Mouse (Mus musculus): ENCODE measurements around the gene Rsrc1. TPM values are rescaled to one million over a fixed set of nuclear protein-coding genes. Genes with fewer than 3 reads are reported as not detected.

Rsrc1 gene
- polyA plus RNA-seq, 1 experiment from 2014 or later = 40.7 TPM

- no peak overlapping the region for H3K9ac ChIP-seq
- no peak overlapping the region for H3K4me3 ChIP-seq
- H3K36me3 ChIP-seq = no peaks in the 10 kb centered on the region
- H3K27ac ChIP-seq = 0 out of 2 replicates have a peak overlapping the region, but pooled peaks have one; percentile 40
- H3K9me3 ChIP-seq (replicated peaks) = no peaks in the 10 kb centered on the region
- no peaks in the 10 kb centered on the region; the same call in 1 of the 2 replicates for H3K27me3 ChIP-seq
- peaks cover 9% of the 10 kb centered on the region; the same call in 1 of the 2 replicates for H3K4me1 ChIP-seq
- WGBS = 47% methylated on average over 1 of the region's 2 CpGs
- 0 out of 2 replicates have a peak, but pooled peaks have one; percentile 37 for ATAC-seq (ENCODE audit: low FRiP score)
- no peak overlapping the region for H3K4me2 ChIP-seq (replicated peaks)
Measured at GRCm38 (mm10) chr3:67308725-67309124, 327.5 kb downstream of the Rsrc1 start.

GRCm38 (mm10) chr3:67309644-67310311, 328.6 kb downstream of the Rsrc1 start:
- Histone ChIP-seq H3K9ac (no peak overlapping the region), H3K4me2 (replicated peaks) (no peak overlapping the region), H3K27me3 (no peaks in the 10 kb centered on the region; the same call in 1 of the 2 replicates), H3K27ac (no peak overlapping the region), H3K9me3 (replicated peaks) (no peaks in the 10 kb centered on the region), H3K4me1 (peaks cover 9% of the 10 kb centered on the region; the same call in 1 of the 2 replicates), H3K4me3 (no peak overlapping the region), H3K36me3 (no peaks in the 10 kb centered on the region)
- WGBS = 33% methylated on average over 7 of the region's 7 CpGs
- ATAC-seq (ENCODE audit: low FRiP score) = peak; percentile 90

DNA sequence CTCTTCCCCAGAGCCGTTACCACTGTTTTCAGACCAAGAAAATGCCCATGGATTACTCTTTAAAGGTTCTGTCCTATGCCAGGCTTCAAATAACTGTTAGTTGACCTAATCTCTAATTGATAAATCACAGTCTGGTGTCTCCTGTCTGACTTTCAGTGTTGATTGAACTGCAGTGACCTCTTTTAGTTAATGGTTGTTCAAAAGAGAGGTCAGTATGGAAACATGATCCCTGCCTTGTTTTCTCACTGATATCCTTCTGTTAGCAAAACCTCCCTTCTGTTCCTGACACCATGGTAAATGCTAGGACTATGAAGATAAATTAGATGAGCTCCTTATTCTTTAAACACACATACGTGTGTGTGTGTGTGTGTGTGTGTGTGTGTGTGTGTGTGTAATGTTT, 330.2 kb downstream of the Rsrc1 start:
- Histone ChIP-seq H3K9me3 (replicated peaks) (no peaks in the 10 kb centered on the region), H3K27ac (no peak overlapping the region), H3K4me3 (no peak overlapping the region), H3K27me3 (no peaks in the 10 kb centered on the region; the same call in 1 of the 2 replicates), H3K4me1 (peaks cover 9% of the 10 kb centered on the region; the same call in 1 of the 2 replicates), H3K4me2 (replicated peaks) (no peak overlapping the region), H3K36me3 (no peaks in the 10 kb centered on the region), H3K9ac (no peak overlapping the region)
- no peak for ATAC-seq (ENCODE audit: low FRiP score)
- 44% methylated on average over 2 of the region's 2 CpGs for WGBS

DNA sequence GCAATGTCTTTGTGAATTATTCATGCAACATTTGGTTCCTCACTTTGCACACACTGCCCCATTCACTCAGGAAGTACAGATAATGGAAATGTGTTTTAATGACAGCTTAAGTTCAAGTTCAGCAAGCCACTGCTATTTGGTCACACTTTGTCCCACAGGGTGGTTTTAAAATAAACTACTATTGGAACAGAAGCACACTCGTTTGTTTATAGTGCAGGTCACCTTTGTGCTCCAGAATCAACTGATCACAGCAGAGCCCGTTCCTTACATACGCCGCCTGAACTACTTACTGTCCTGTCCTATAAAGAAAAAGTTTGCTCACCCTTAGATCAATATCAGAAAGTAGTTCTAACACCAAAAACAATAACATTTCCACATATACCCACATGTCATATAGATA, 341.2 kb downstream of the Rsrc1 start:
- H3K4me1 ChIP-seq = no peaks in the 10 kb centered on the region
- H3K27ac ChIP-seq = no peak overlapping the region
- H3K4me3 ChIP-seq = no peak overlapping the region
- no peaks in the 10 kb centered on the region for H3K9me3 ChIP-seq (replicated peaks)
- no peaks in the 10 kb centered on the region for H3K27me3 ChIP-seq
- H3K4me2 ChIP-seq (replicated peaks) = no peak overlapping the region
- no peaks in the 10 kb centered on the region for H3K36me3 ChIP-seq
- no peak for ATAC-seq (ENCODE audit: low FRiP score)
- no peak overlapping the region for H3K9ac ChIP-seq
- 80% methylated on average over 4 of the region's 4 CpGs for WGBS

GRCm38 (mm10) chr3:67339558-67339957, 358.4 kb downstream of the Rsrc1 start:
- Histone ChIP-seq H3K36me3 (no peaks in the 10 kb centered on the region), H3K4me2 (replicated peaks) (no peak overlapping the region), H3K27me3 (no peaks in the 10 kb centered on the region), H3K4me1 (no peaks in the 10 kb centered on the region), H3K9me3 (replicated peaks) (no peaks in the 10 kb centered on the region), H3K27ac (no peak overlapping the region), H3K9ac (no peak overlapping the region), H3K4me3 (no peak overlapping the region)
- ATAC-seq (ENCODE audit: low FRiP score) = no peak
- WGBS = 51% methylated on average over 3 of the region's 3 CpGs

GRCm38 (mm10) chr3:67340921-67341320, 359.7 kb downstream of the Rsrc1 start:
- no peak overlapping the region for H3K9ac ChIP-seq
- H3K27me3 ChIP-seq = no peaks in the 10 kb centered on the region
- H3K9me3 ChIP-seq (replicated peaks) = no peaks in the 10 kb centered on the region
- no peaks in the 10 kb centered on the region for H3K36me3 ChIP-seq
- H3K4me1 ChIP-seq = no peaks in the 10 kb centered on the region
- no peak overlapping the region for H3K4me2 ChIP-seq (replicated peaks)
- peak; percentile 80 for ATAC-seq (ENCODE audit: low FRiP score)
- H3K4me3 ChIP-seq = no peak overlapping the region
- no peak overlapping the region for H3K27ac ChIP-seq
- WGBS = 50% methylated on average over 7 of the region's 7 CpGs

DNA sequence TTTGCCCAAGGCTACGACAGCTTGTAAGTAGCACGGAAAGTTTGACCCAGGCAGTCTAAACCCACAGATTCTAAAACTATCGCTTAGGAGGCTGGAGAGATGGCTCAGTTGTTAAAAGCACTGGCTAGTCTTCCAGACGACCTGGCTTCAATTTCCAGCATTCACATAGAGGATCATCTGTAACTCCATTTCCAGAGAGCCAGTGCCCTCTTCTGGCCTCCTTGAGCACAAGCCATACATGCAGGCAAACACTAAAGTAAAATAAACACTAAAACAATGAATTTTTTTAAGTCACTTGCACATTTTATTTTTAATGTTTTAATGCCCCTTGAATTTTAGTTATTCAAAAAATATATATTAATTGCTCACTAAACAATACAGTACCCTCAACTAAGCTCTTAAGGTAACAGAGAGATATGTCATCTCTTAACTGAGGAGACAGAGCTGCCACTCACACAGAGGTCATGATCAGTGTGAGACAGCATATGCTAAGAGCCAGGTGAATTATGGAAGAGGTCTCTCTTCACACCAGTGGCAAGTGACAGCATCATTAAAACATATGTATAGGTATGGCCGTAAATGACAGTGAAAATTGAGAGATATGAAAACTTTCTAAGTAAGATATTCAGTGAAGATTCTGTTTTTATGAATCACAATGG, 361.9 kb downstream of the Rsrc1 start:
- Histone ChIP-seq H3K9ac (no peak overlapping the region), H3K27ac (no peak overlapping the region), H3K4me3 (no peak overlapping the region), H3K4me2 (replicated peaks) (no peak overlapping the region), H3K9me3 (replicated peaks) (no peaks in the 10 kb centered on the region), H3K27me3 (no peaks in the 10 kb centered on the region), H3K36me3 (no peaks in the 10 kb centered on the region), H3K4me1 (no peaks in the 10 kb centered on the region)
- no peak for ATAC-seq (ENCODE audit: low FRiP score)
- 57% methylated on average over 5 of the region's 5 CpGs for WGBS

DNA sequence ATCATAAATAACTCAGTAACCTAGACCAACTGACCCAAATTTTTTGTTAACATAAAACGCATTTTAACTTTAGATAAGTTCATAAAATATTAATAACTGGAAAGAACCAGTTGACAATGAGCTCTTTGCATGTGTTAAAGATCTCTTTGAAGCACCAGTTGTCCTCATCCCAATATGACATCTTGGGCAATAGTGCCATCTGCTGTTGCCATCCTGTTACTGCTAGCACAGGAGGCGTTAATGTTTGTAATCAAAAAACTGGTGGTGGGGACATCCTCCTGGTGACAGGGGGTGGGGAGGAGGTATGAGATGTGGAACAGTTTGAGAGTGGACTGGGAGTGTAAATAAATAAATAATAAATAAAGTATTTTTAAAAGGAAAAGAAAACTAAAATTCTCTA, 363.4 kb downstream of the Rsrc1 start:
- WGBS = 12% methylated on average over 2 of the region's 2 CpGs
- no peak for ATAC-seq (ENCODE audit: low FRiP score)
- H3K4me2 ChIP-seq (replicated peaks) = no peak overlapping the region

GRCm38 (mm10) chr3:67346674-67347073, 365.5 kb downstream of the Rsrc1 start:
- Histone ChIP-seq H3K4me1 (no peaks in the 10 kb centered on the region), H3K4me3 (no peak overlapping the region), H3K36me3 (no peaks in the 10 kb centered on the region), H3K9me3 (replicated peaks) (no peaks in the 10 kb centered on the region), H3K4me2 (replicated peaks) (no peak overlapping the region), H3K27me3 (no peaks in the 10 kb centered on the region), H3K27ac (no peak overlapping the region), H3K9ac (no peak overlapping the region)
- 78% methylated on average over 2 of the region's 2 CpGs for WGBS
- no peak for ATAC-seq (ENCODE audit: low FRiP score)

More for the DNA sequence above, 363.4 kb downstream of the Rsrc1 start:
- Histone ChIP-seq H3K9ac (no peak overlapping the region), H3K4me1 (no peaks in the 10 kb centered on the region), H3K36me3 (no peaks in the 10 kb centered on the region), H3K27me3 (no peaks in the 10 kb centered on the region), H3K27ac (no peak overlapping the region), H3K9me3 (replicated peaks) (no peaks in the 10 kb centered on the region), H3K4me3 (no peak overlapping the region)

GRCm38 (mm10) chr3:67351406-67352127, 370.4 kb downstream of the Rsrc1 start:
- no peak; the same call in 1 of the 2 replicates for ATAC-seq (ENCODE audit: low FRiP score)

DNA sequence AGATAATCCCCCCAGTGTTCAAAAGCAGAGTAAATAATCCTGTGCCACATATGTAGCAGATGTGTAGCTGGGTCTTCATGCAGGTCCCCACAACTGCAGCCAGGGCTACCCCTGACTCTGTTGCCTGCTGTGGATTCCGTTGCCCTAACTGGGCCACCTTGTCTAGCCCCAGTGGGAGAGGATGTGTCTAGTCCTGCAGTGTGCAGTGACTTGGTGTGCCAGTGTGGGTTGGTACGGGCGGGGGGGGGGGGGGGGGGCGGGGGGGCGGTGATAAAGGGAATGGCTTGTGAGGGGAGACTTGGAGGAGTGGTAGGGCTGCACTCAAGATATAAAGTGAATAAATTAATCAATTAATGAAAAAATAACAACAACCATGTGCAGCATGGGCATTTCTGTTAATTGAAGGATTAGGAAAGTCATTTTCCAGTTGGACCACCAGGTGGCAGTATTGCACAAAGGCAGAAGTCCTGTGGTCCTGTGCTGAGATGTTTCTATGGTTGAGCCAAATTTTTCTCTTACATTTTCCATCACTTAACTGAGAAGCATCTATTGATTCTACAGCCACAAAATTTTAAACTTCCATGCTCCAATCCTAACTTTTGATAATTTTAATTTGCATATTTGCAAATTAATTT, 371.1 kb downstream of the Rsrc1 start:
- Histone ChIP-seq H3K27ac (no peak overlapping the region), H3K36me3 (no peaks in the 10 kb centered on the region), H3K9me3 (replicated peaks) (no peaks in the 10 kb centered on the region), H3K27me3 (no peaks in the 10 kb centered on the region), H3K4me1 (no peaks in the 10 kb centered on the region), H3K9ac (no peak overlapping the region), H3K4me3 (no peak overlapping the region), H3K4me2 (replicated peaks) (no peak overlapping the region)
- WGBS = 40% methylated on average over 2 of the region's 5 CpGs
- peak; percentile 52 for ATAC-seq (ENCODE audit: low FRiP score)

More at GRCm38 (mm10) chr3:67351406-67352127, 370.4 kb downstream of the Rsrc1 start:
- H3K9me3 ChIP-seq (replicated peaks) = no peaks in the 10 kb centered on the region
- no peaks in the 10 kb centered on the region for H3K36me3 ChIP-seq
- no peak overlapping the region for H3K9ac ChIP-seq
- H3K4me2 ChIP-seq (replicated peaks) = no peak overlapping the region
- H3K4me1 ChIP-seq = no peaks in the 10 kb centered on the region
- no peaks in the 10 kb centered on the region for H3K27me3 ChIP-seq
- 74% methylated on average over 12 of the region's 12 CpGs for WGBS
- no peak overlapping the region for H3K27ac ChIP-seq
- H3K4me3 ChIP-seq = no peak overlapping the region

GRCm38 (mm10) chr3:67352763-67353149, 371.6 kb downstream of the Rsrc1 start:
- no peaks in the 10 kb centered on the region for H3K4me1 ChIP-seq
- H3K27me3 ChIP-seq = no peaks in the 10 kb centered on the region
- H3K9ac ChIP-seq = no peak overlapping the region
- no peak for ATAC-seq (ENCODE audit: low FRiP score)
- no peak overlapping the region for H3K27ac ChIP-seq
- no peak overlapping the region for H3K4me2 ChIP-seq (replicated peaks)
- 95% methylated on average over 3 of the region's 3 CpGs for WGBS
- H3K4me3 ChIP-seq = no peak overlapping the region
- no peaks in the 10 kb centered on the region for H3K9me3 ChIP-seq (replicated peaks)
- H3K36me3 ChIP-seq = no peaks in the 10 kb centered on the region

All from hindbrain, embryonic 12.5 days (tissue).